Mouse (Mus musculus): ENCODE measurements around the gene Cnnm4.
"Not testable (repeated sequence)": the region's sequence is repeated elsewhere in the genome, so short reads cannot be mapped to it uniquely, and the experiment has no call there.

Cnnm4 gene

GRCm38 (mm10) chr1:36518259-36518658 is 46.8 kb downstream of the Cnnm4 start:
- DNase-seq, result no peak

- DNase-seq, result no peak
Observed at GRCm38 (mm10) chr1:36519626-36520025, 48.2 kb downstream of the Cnnm4 start.

- DNase-seq, result no peak
Observed at GRCm38 (mm10) chr1:36522210-36522609, 50.8 kb downstream of the Cnnm4 start.

- DNase-seq, result no peak
Observed at GRCm38 (mm10) chr1:36523332-36524013, 52.1 kb downstream of the Cnnm4 start.

GRCm38 (mm10) chr1:36524058-36524457 is 52.6 kb downstream of the Cnnm4 start:
- DNase-seq, result no peak

GRCm38 (mm10) chr1:36525774-36526173 is 54.4 kb downstream of the Cnnm4 start:
- DNase-seq, result no peak

GRCm38 (mm10) chr1:36526903-36527302 is 55.5 kb downstream of the Cnnm4 start:
- no peak for DNase-seq

GRCm38 (mm10) chr1:36528351-36528750 is 56.9 kb downstream of the Cnnm4 start:
- DNase-seq, result no peak

- DNase-seq, result no peak
Observed at GRCm38 (mm10) chr1:36529274-36529673, 57.9 kb downstream of the Cnnm4 start.

- no peak for DNase-seq
Observed at GRCm38 (mm10) chr1:36529875-36530274, 58.5 kb downstream of the Cnnm4 start.

- DNase-seq, result no peak
Observed at GRCm38 (mm10) chr1:36530485-36530884, 59.1 kb downstream of the Cnnm4 start.

- no peak for DNase-seq
Observed at GRCm38 (mm10) chr1:36530962-36531361, 59.5 kb downstream of the Cnnm4 start.

- peak; percentile 97 for DNase-seq
Observed at GRCm38 (mm10) chr1:36531461-36531860, 60.0 kb downstream of the Cnnm4 start.

- DNase-seq, result no peak
Observed at GRCm38 (mm10) chr1:36533546-36533945, 62.1 kb downstream of the Cnnm4 start.

- peak; percentile 95 for DNase-seq
Observed at GRCm38 (mm10) chr1:36534595-36535058, 63.2 kb downstream of the Cnnm4 start.

- peak; percentile 97 for DNase-seq
Observed at GRCm38 (mm10) chr1:36535477-36536396, 64.3 kb downstream of the Cnnm4 start.

GRCm38 (mm10) chr1:36536397-36536728 is 64.9 kb downstream of the Cnnm4 start:
- no peak for DNase-seq

- DNase-seq, result not testable (repeated sequence)
Observed at GRCm38 (mm10) chr1:36536783-36537182, 65.4 kb downstream of the Cnnm4 start, which contains the start of gene Ankrd23. TSS of gene Ankrd23 (minus strand) at chr1:36536883.

- no peak for DNase-seq
Observed at GRCm38 (mm10) chr1:36538727-36539126, 67.3 kb downstream of the Cnnm4 start.

GRCm38 (mm10) chr1:36539186-36539585 is 67.8 kb downstream of the Cnnm4 start, which contains the start of gene Gm42417:
TSS of gene Gm42417 (minus strand) at chr1:36539429.
- peak; percentile 99 for DNase-seq

GRCm38 (mm10) chr1:36540132-36540531 is 68.7 kb downstream of the Cnnm4 start:
- DNase-seq, result no peak

- peak; percentile 88 for DNase-seq
Observed at GRCm38 (mm10) chr1:36540807-36541206, 69.4 kb downstream of the Cnnm4 start.

GRCm38 (mm10) chr1:36541844-36542243 is 70.4 kb downstream of the Cnnm4 start:
- no peak for DNase-seq

GRCm38 (mm10) chr1:36542925-36543324 is 71.5 kb downstream of the Cnnm4 start:
- DNase-seq, result no peak

Data from heart, adult 11 months (tissue).